Mouse (Mus musculus): Measurements from ENCODE around the gene Abcc10. TPM values are rescaled to one million over a fixed set of nuclear protein-coding genes. Genes with fewer than 3 reads are reported as not detected.

The Abcc10 gene
- total RNA-seq, 2 experiments from 2014 or later: 2.2 to 2.5 TPM

GRCm38 (mm10) chr17:46297028-46297363 is 31.2 kb downstream of the Abcc10 start:
- DNase-seq: no peak
- intact Hi-C loops (cut with DNase I): no loop called here

GRCm38 (mm10) chr17:46296601-46297000 is 31.6 kb downstream of the Abcc10 start:
- intact Hi-C loops (cut with DNase I): no loop called here
- no peak for DNase-seq

- intact Hi-C loops (cut with DNase I): no loop called here
- DNase-seq: peak; percentile 25 to 33
Measured at GRCm38 (mm10) chr17:46287678-46288095, 40.5 kb downstream of the Abcc10 start.

- intact Hi-C loops (cut with DNase I): no loop called here
- DNase-seq: no peak
Measured at GRCm38 (mm10) chr17:46285407-46285806, 42.7 kb downstream of the Abcc10 start.

GRCm38 (mm10) chr17:46284653-46285052 is 43.5 kb downstream of the Abcc10 start:
- intact Hi-C loops (cut with DNase I): loop anchor here (5.0 kb wide), 1 partner anchor 98 kb away; the partner anchor contains the start of gene Zfp318
- DNase-seq: peak in 1 of 2 experiments; percentile 11

- intact Hi-C loops (cut with DNase I): loop anchor here (2.0 to 5.0 kb wide), 2 partner anchors 17 to 98 kb away; partner anchors contain the start of gene Zfp318
Measured at GRCm38 (mm10) chr17:46283911-46284310, 44.2 kb downstream of the Abcc10 start.

GRCm38 (mm10) chr17:46283140-46283539 is 45.0 kb downstream of the Abcc10 start:
- intact Hi-C loops (cut with DNase I): loop anchor here (2.0 to 5.0 kb wide), 2 partner anchors 16 to 99 kb away; partner anchors contain the start of gene Zfp318
- peak in 1 of 2 experiments; percentile 10 for DNase-seq

More at GRCm38 (mm10) chr17:46283911-46284310, 44.2 kb downstream of the Abcc10 start:
- peak in 1 of 2 experiments; percentile 10 for DNase-seq

- peak; percentile 76 to 79 for DNase-seq
- intact Hi-C loops (cut with DNase I): loop anchor here (2.0 to 5.0 kb wide), 2 partner anchors 16 to 100 kb away; partner anchors contain the start of gene Zfp318
Measured at GRCm38 (mm10) chr17:46282483-46283123, 45.5 kb downstream of the Abcc10 start, which contains the start of gene Tjap1. TSS of gene Tjap1 (minus strand) at chr17:46283026.

GRCm38 (mm10) chr17:46278011-46278765 is 50.0 kb downstream of the Abcc10 start:
- intact Hi-C loops (cut with DNase I): no loop called here
- no peak for DNase-seq

GRCm38 (mm10) chr17:46277586-46277985 is 50.6 kb downstream of the Abcc10 start:
- DNase-seq: no peak
- intact Hi-C loops (cut with DNase I): no loop called here

- intact Hi-C loops (cut with DNase I): no loop called here
- no peak for DNase-seq
Measured at GRCm38 (mm10) chr17:46275506-46275905, 52.6 kb downstream of the Abcc10 start.

GRCm38 (mm10) chr17:46275034-46275433 is 53.1 kb downstream of the Abcc10 start:
- peak in 1 of 2 experiments; percentile 9 for DNase-seq
- intact Hi-C loops (cut with DNase I): no loop called here

GRCm38 (mm10) chr17:46274465-46274864 is 53.7 kb downstream of the Abcc10 start:
- intact Hi-C loops (cut with DNase I): no loop called here
- DNase-seq: peak in 1 of 2 experiments; percentile 13

- DNase-seq: peak in 1 of 2 experiments; percentile 13
- intact Hi-C loops (cut with DNase I): no loop called here
Measured at GRCm38 (mm10) chr17:46273803-46274236, 54.3 kb downstream of the Abcc10 start.

- DNase-seq: peak in 1 of 2 experiments; percentile 16
- intact Hi-C loops (cut with DNase I): no loop called here
Measured at GRCm38 (mm10) chr17:46272675-46273074, 55.5 kb downstream of the Abcc10 start.

- peak in 1 of 2 experiments; percentile 13 for DNase-seq
- intact Hi-C loops (cut with DNase I): no loop called here
Measured at GRCm38 (mm10) chr17:46272058-46272457, 56.1 kb downstream of the Abcc10 start.

- intact Hi-C loops (cut with DNase I): loop anchor here (5.0 kb wide), 1 partner anchor 112 kb away; the partner anchor contains the start of gene Zfp318
Measured at GRCm38 (mm10) chr17:46269771-46270534, 58.2 kb downstream of the Abcc10 start.

GRCm38 (mm10) chr17:46268026-46268720 is 60.0 kb downstream of the Abcc10 start:
- DNase-seq: no peak
- intact Hi-C loops (cut with DNase I): loop anchor here (5.0 kb wide), 1 partner anchor 114 kb away; the partner anchor contains the start of gene Zfp318

More at GRCm38 (mm10) chr17:46269771-46270534, 58.2 kb downstream of the Abcc10 start:
- peak in 1 of 2 experiments; percentile 52 for DNase-seq

GRCm38 (mm10) chr17:46267511-46267910 is 60.6 kb downstream of the Abcc10 start:
- DNase-seq: no peak
- intact Hi-C loops (cut with DNase I): loop anchor here (2.0 to 5.0 kb wide), 2 partner anchors 15 to 115 kb away; partner anchors contain the start of genes Tjap1 and Zfp318
